Mouse (Mus musculus) thymus, adult 2 months (tissue): Measurements from ENCODE around the gene Elmo3. TPM values are rescaled to one million over a fixed set of nuclear protein-coding genes. Genes with fewer than 3 reads are reported as not detected.

Experiments
- DNase-seq: peaks from one replicate; pipeline ENCODE4 v3.0.0; 2021
- H3K27ac ChIP-seq: fragments of 200-500 bp; 2 replicates; pipeline ENCODE4 v1.5.1; 2012; ENCODE audit warnings: low read length, control low read depth; ENCODE audit not compliant: control insufficient read depth, insufficient read depth
- H3K27me3 ChIP-seq: fragments of 200-500 bp; 2 replicates; pipeline ENCODE4 v1.6.1; 2012; ENCODE audit warnings: mild to moderate bottlenecking, low read length, moderate library complexity, mixed read lengths; ENCODE audit not compliant: control insufficient read depth, insufficient read depth
- H3K36me3 ChIP-seq: fragments of 200-500 bp; 2 replicates; pipeline ENCODE4 v1.6.1; 2012; ENCODE audit warnings: mild to moderate bottlenecking, low read length, moderate library complexity; ENCODE audit not compliant: control insufficient read depth, insufficient read depth
- H3K4me1 ChIP-seq: fragments of 200-500 bp; replicated peaks from 2 replicates; pipeline ENCODE4 v1.6.1; 2012; ENCODE audit warnings: low read length; ENCODE audit not compliant: control insufficient read depth, insufficient read depth
- H3K4me3 ChIP-seq: fragments of 200-500 bp; 2 replicates; pipeline ENCODE4 v1.5.1; 2012; ENCODE audit warnings: mild to moderate bottlenecking, low read length, control low read depth, moderate library complexity; ENCODE audit not compliant: control insufficient read depth, insufficient read depth
- CTCF ChIP-seq: fragments of 200-500 bp; IDR thresholded peaks from 2 replicates; pipeline ENCODE4 v1.5.1; 2012; ENCODE audit warnings: mild to moderate bottlenecking, control low read depth, low read length, moderate library complexity, borderline replicate concordance; ENCODE audit not compliant: control insufficient read depth, poor library complexity, insufficient read depth; ENCODE audit errors: extremely low read depth
- POLR2A ChIP-seq: fragments of 200-500 bp; IDR thresholded peaks from 2 replicates; pipeline ENCODE4 v1.6.1; 2012; ENCODE audit warnings: mild to moderate bottlenecking, low read length, control low read depth, moderate library complexity; ENCODE audit not compliant: control insufficient read depth, poor library complexity, insufficient read depth; ENCODE audit errors: extremely low read depth
- WGBS: fragments of 180-500 bp; shearing (Covaris S2); methylation state at CpG from one replicate; pipeline ENCODE4 v1.1.7; 2018; 5-methylcytosine and 5-hydroxymethylcytosine counted together
- polyA plus RNA-seq: library from polyadenylated mRNA; depleted of rRNA; stranded (reverse); fragments of >200 nt; gene quantifications from 2 replicates; pipeline ENCODE4 v1.2.3, GENCODE M21; 2012

Gene Elmo3
- polyA plus RNA-seq, 1 experiment: 39.1 TPM

DNA sequence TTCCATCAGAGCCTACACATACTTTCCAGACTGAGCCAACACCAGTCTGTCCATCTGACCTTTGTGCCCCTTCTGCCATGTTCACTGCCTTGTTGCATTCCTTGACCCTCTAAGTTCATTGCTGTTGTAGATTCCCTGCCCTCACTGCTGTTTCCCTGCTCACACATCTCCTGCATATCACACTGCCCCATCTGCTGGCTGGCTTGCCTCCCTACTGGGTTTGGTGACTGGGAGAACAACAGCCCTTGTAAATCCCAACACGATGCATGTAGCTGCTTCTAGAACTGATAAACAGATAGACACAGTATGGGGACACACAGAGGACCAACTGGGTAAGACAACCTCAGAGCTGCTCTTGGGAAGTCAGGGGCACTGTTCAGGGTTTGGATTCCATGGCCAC is 6.3 kb downstream of the Elmo3 start:
- Histone ChIP-seq H3K27me3 (no peaks in the 10 kb centered on the region), H3K36me3 (no peaks in the 10 kb centered on the region), H3K4me3 (no peak overlapping the region), H3K27ac (no peak overlapping the region), H3K4me1 (peaks cover 11% of the 10 kb centered on the region)
- no peak for DNase-seq
- no peak for TF ChIP-seq POLR2A
- 98% methylated on average over 1 of the region's 1 CpGs for WGBS

DNA sequence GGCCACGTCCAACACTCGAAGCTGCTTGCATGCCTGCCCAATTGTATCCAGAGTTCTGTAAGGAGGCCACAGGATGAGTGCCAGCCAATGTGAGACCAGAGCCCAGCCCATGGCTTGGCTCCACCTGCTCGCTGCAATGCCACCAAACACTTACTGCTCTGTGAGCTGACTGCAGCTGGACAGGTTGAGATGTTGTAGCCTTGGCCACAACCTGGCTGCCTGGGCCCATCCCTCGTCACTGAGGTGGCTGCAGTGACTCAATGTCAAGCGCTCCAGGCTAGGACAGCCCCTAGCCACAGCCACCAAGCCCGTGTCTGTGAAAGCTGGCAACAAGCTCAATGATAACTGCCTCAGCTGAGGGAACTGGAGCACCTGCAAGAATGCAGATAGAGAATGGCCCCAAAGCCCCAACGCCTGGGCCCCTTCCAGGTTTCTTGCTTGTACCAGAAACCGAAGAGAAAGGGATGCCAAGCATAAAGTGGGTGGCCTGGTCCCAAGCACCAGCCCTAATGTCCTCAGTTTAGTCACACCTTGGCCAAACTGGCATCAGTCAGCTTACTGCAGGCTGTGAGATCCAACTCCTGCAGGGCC is 7.6 kb downstream of the Elmo3 start:
- Histone ChIP-seq H3K27me3 (no peaks in the 10 kb centered on the region), H3K27ac (no peak overlapping the region), H3K36me3 (no peaks in the 10 kb centered on the region), H3K4me1 (no peaks in the 10 kb centered on the region), H3K4me3 (no peak overlapping the region)
- TF ChIP-seq CTCF: no peak
- TF ChIP-seq POLR2A: no peak
- WGBS: 95% methylated on average over 8 of the region's 8 CpGs
- no peak for DNase-seq

DNA sequence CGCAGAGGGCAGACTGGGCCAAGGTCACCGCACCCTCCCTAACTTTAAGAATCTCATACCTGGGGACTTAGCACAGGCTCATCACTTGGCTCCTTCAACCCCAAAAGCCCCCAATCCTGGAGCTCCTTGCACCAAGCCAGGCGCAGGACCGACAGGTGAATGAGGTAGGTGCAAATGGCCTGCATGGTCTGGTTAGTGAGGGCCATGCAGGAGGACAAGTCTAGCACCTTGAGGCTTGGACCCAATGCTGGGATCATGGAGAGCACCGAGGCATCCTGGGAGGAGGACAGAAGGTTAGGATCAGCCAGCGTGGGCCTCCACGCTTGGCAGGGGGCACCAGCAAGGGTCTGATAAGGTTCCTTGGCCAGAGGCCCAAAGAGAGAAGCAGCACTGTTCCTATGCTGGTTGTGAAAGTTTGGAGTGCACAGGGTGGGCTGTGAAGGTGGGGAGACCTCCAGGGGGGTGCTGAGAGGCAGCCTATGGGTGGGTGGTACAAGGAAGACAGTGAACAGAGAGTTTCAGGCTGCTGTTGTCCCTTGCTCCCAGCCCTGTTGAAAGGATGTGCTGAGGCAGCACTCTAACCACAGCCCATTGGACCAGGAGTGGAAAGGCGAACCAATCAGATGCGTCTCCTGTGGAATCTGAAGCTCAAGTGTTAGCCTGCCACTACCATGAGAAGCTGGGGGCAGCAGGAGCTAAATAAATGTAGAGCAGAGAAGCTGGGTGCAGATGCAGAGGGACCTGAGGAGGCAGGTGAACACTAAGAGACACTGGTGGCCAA is 8.4 kb downstream of the Elmo3 start:
- H3K36me3 ChIP-seq: peaks cover 5% of the 10 kb centered on the region; the same call in 1 of the 2 replicates
- DNase-seq: no peak
- no peaks in the 10 kb centered on the region for H3K27me3 ChIP-seq
- TF ChIP-seq CTCF (no peak), POLR2A (no peak)
- no peak overlapping the region for H3K27ac ChIP-seq
- WGBS: 96% methylated on average over 9 of the region's 9 CpGs
- H3K4me3 ChIP-seq: no peak overlapping the region
- no peaks in the 10 kb centered on the region for H3K4me1 ChIP-seq

DNA sequence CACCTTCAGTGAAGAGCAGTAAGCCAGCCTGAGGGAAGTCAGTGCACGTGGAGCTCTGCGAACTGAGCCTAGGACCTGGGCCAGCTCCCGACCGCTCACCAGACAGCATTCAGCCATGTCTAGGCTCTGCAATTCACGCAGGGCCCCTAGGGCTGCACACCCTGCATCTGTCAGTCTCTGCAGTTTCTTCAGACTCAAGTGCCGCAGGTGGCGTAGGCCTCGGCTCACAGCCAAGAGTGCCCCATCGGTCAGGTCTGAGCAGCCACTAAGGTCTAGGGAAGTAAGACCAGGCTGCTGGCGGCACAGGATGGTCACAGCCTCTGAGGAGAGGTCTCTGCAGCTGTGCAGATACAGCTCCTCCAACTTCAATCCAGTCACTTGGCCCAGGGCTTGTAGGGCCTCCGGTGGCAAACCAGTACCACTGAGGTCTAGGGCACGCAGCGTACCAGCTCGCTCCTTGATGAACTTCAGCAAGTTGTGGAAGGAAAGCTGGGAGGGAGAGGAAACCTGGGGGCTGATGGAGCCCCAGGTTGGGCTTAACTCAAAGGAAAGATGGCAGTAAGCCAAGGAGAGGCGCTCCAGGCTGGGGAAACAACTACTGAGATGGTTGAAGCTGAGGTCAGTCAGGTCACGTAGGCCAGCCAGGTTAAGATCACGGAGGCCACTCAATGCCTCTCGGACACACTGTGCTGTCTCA is 9.8 kb downstream of the Elmo3 start:
- no peak overlapping the region for H3K27ac ChIP-seq
- H3K27me3 ChIP-seq: no peaks in the 10 kb centered on the region
- DNase-seq: no peak
- peaks cover 5% of the 10 kb centered on the region; the same call in 1 of the 2 replicates for H3K36me3 ChIP-seq
- 98% methylated on average over 18 of the region's 18 CpGs for WGBS
- H3K4me3 ChIP-seq: no peak overlapping the region
- H3K4me1 ChIP-seq: no peaks in the 10 kb centered on the region
- TF ChIP-seq POLR2A (no peak), CTCF (no peak)

DNA sequence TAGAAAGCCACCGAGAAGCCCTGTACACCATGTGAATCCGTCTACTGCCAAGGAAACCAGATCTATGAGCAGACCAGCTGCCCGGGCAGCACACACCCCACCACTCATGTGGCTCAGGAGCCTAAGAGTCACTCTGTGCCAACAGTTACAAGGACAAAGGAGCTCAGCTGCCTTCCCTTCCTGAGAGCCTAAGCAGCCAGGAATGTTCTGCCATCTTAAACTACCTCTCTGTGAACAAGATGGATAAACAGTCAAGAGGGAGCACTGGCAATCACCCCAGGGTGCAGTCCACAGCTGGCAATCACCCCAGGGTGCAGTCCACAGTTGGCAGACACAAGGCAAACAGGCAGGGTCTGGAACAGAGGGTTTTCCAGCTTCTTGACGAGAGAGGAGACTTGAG is 12.5 kb downstream of the Elmo3 start:
- H3K4me3 ChIP-seq: no peak overlapping the region
- peaks cover 5% of the 10 kb centered on the region; the same call in 1 of the 2 replicates for H3K36me3 ChIP-seq
- no peaks in the 10 kb centered on the region for H3K27me3 ChIP-seq
- DNase-seq: no peak
- no peaks in the 10 kb centered on the region for H3K4me1 ChIP-seq
- WGBS: 96% methylated on average over 4 of the region's 4 CpGs
- TF ChIP-seq CTCF (no peak), POLR2A (no peak)
- H3K27ac ChIP-seq: no peak overlapping the region

DNA sequence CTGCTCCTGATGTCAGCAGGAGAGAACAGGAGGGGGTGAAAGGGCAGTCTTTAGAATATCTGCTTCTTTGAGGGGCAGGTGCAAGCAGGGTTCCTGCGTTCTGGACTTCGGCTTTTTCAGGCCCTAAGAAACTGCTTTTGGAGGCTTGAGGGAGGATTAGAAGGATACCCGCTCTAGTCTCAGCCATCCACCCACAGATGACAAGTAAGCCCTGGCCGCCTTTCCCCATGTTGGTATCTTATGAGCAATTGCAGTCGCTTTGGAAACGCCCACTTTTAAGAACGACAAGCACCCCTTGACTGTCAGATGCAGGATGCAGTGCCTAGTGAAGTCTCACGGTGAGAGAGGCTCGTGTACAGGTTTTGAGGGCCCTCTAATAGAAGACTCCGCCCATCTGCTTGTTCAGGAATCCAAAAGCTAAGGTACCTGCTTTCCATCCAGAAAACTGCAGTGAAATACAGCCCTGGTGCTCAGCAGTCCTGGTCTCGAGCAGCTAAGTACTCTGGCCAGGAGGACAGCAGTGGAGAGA is 13.3 kb downstream of the Elmo3 start:
- TF ChIP-seq CTCF (no peak), POLR2A (no peak)
- no peaks in the 10 kb centered on the region for H3K27me3 ChIP-seq
- WGBS: 95% methylated on average over 11 of the region's 11 CpGs
- H3K4me1 ChIP-seq: no peaks in the 10 kb centered on the region
- H3K27ac ChIP-seq: no peak overlapping the region
- no peak for DNase-seq
- H3K36me3 ChIP-seq: peaks cover 5% of the 10 kb centered on the region; the same call in 1 of the 2 replicates
- H3K4me3 ChIP-seq: no peak overlapping the region
